Mouse (Mus musculus): ENCODE measurements around the gene Flt3. TPM values are rescaled to one million over a fixed set of nuclear protein-coding genes. Genes with fewer than 3 reads are reported as not detected.

Gene Flt3
- total and polyA plus RNA-seq, 3 experiments: 0.76 to 3.3 (median 2.3) TPM

- no peaks in the 10 kb centered on the region for H3K36me3 ChIP-seq (replicated peaks in 1 of 2; ENCODE audit: control insufficient read depth in 1 of 2, insufficient read depth in 1 of 2, low read length in 1 of 2)
- dilution Hi-C loops (cut with MboI; ENCODE audit: extremely low pct_ligation_motif_present, extremely low pct_unique_long_range_greater_than_20kb, low sequenced_read_pairs) (no loop called here), in situ Hi-C loops (cut with MboI; ENCODE audit: low pct_ligation_motif_present, low pct_unique_long_range_greater_than_20kb, low sequenced_read_pairs) (loop anchor here (5.0 kb wide), 1 partner anchor 70 kb away; no protein-coding TSS in a partner anchor)
- peaks cover 31% of the 10 kb centered on the region for H3K27me3 ChIP-seq (replicated peaks)
- H3K79me2 ChIP-seq (replicated peaks; ENCODE audit: control insufficient read depth, extremely low read depth, insufficient read depth, poor library complexity, severe bottlenecking): no peaks in the 10 kb centered on the region
- H3K4me2 ChIP-seq (ENCODE audit: insufficient read depth, low read depth, poor library complexity, severe bottlenecking): no peak overlapping the region
- no peak overlapping the region for H3K9ac ChIP-seq (ENCODE audit: insufficient read depth, low read depth)
- H3K4me1 ChIP-seq (ENCODE audit: control insufficient read depth in 1 of 2, insufficient read depth in 2 of 2): peaks cover 5 to 44% of the 10 kb centered on the region in 2 experiments; a peak in 3 of 4 replicates
- TF ChIP-seq SMC3 (IDR thresholded peaks at IDR 0.05; ENCODE audit: low read depth, low read length): peak; percentile 51
- TF ChIP-seq RAD21 (IDR thresholded peaks at IDR 0.05; ENCODE audit: low read depth, low read length): peak; percentile 64
- no peak for TF ChIP-seq POLR2AphosphoS2 (IDR thresholded peaks at IDR 0.05; ENCODE audit: low read depth, low read length)
- TF ChIP-seq CTCF (conservative IDR thresholded peaks at IDR 0.05 in 1 of 2, IDR thresholded peaks at IDR 0.05 in 1 of 2; ENCODE audit: low read depth in 2 of 2, low read length in 2 of 2): peak; percentile 23 to 64; a peak in 3 of 4 replicates
- no peak for TF ChIP-seq ZMIZ1 (IDR thresholded peaks at IDR 0.05; ENCODE audit: low read depth, low read length)
- TF ChIP-seq EP300 (IDR thresholded peaks at IDR 0.05; ENCODE audit: low read length): no peak
- H3K27ac ChIP-seq (ENCODE audit: insufficient read depth, low read depth): no peak overlapping the region
- H3K4me3 ChIP-seq (replicated peaks in 1 of 3; ENCODE audit: low read depth in 2 of 3, low read length in 2 of 3, poor library complexity in 1 of 3): no peak overlapping the region
- DNase-seq (ENCODE audit: extremely low read depth): peak; percentile 46
- H3K9me3 ChIP-seq (replicated peaks; ENCODE audit: low read length): peaks cover 5% of the 10 kb centered on the region
Measured at GRCm38 (mm10) chr5:147402505-147402904, 2.2 kb upstream of the Flt3 start.

- no peak overlapping the region for H3K27ac ChIP-seq (ENCODE audit: insufficient read depth, low read depth)
- TF ChIP-seq JUND (conservative IDR thresholded peaks at IDR 0.05; ENCODE audit: low read depth, low read length) (no peak), TCF12 (IDR thresholded peaks at IDR 0.05; ENCODE audit: low read depth, low read length) (no peak), ZMIZ1 (IDR thresholded peaks at IDR 0.05; ENCODE audit: low read depth, low read length) (no peak), GABPA (IDR thresholded peaks at IDR 0.05; ENCODE audit: insufficient replicate concordance, low read depth, low read length) (no peak), NELFE (IDR thresholded peaks at IDR 0.05; ENCODE audit: low read depth, low read length) (no peak), MAZ (IDR thresholded peaks at IDR 0.05; ENCODE audit: low read depth, low read length) (0 out of 2 replicates have a peak, but pooled peaks have one; percentile 6), SMC3 (IDR thresholded peaks at IDR 0.05; ENCODE audit: low read depth, low read length) (no peak), E2F4 (IDR thresholded peaks at IDR 0.05; ENCODE audit: insufficient replicate concordance, low read depth, low read length) (no peak)
- peaks cover 5 to 35% of the 10 kb centered on the region in 2 experiments; a peak in 3 of 4 replicates for H3K4me1 ChIP-seq (ENCODE audit: control insufficient read depth in 1 of 2, insufficient read depth in 2 of 2)
- no peak for DNase-seq (ENCODE audit: extremely low read depth)
- peak overlapping the region; percentile 83 for H3K4me2 ChIP-seq (ENCODE audit: insufficient read depth, low read depth, poor library complexity, severe bottlenecking)
- no peaks in the 10 kb centered on the region for H3K79me2 ChIP-seq (replicated peaks; ENCODE audit: control insufficient read depth, extremely low read depth, insufficient read depth, poor library complexity, severe bottlenecking)
- no peaks in the 10 kb centered on the region for H3K36me3 ChIP-seq (replicated peaks in 1 of 2; ENCODE audit: control insufficient read depth in 1 of 2, insufficient read depth in 1 of 2, low read length in 1 of 2)
- peaks cover 31% of the 10 kb centered on the region for H3K27me3 ChIP-seq (replicated peaks)
- H3K4me3 ChIP-seq (replicated peaks in 1 of 3; ENCODE audit: low read depth in 2 of 3, low read length in 2 of 3, poor library complexity in 1 of 3): no peak overlapping the region
- dilution Hi-C loops (cut with MboI; ENCODE audit: extremely low pct_ligation_motif_present, extremely low pct_unique_long_range_greater_than_20kb, low sequenced_read_pairs) (no loop called here), in situ Hi-C loops (cut with MboI; ENCODE audit: low pct_ligation_motif_present, low pct_unique_long_range_greater_than_20kb, low sequenced_read_pairs) (loop anchor here (5.0 kb wide), 1 partner anchor 69 kb away; no protein-coding TSS in a partner anchor)
- H3K9me3 ChIP-seq (replicated peaks; ENCODE audit: low read length): peaks cover 7% of the 10 kb centered on the region
- no peak overlapping the region for H3K9ac ChIP-seq (ENCODE audit: insufficient read depth, low read depth)
Measured at GRCm38 (mm10) chr5:147401024-147401423, 735 bp upstream of the Flt3 start.

- Histone ChIP-seq H3K4me3 (replicated peaks in 1 of 3; ENCODE audit: low read depth in 2 of 3, low read length in 2 of 3, poor library complexity in 1 of 3) (peak overlapping the region in 2 of 3 experiments; percentile 44 to 51), H3K4me2 (ENCODE audit: insufficient read depth, low read depth, poor library complexity, severe bottlenecking) (peak overlapping the region; percentile 83), H3K4me1 (ENCODE audit: control insufficient read depth in 1 of 2, insufficient read depth in 2 of 2) (peaks cover 5 to 30% of the 10 kb centered on the region in 2 experiments; a peak in 3 of 4 replicates), H3K36me3 (replicated peaks in 1 of 2; ENCODE audit: control insufficient read depth in 1 of 2, insufficient read depth in 1 of 2, low read length in 1 of 2) (no peaks in the 10 kb centered on the region), H3K27me3 (replicated peaks) (peaks cover 31% of the 10 kb centered on the region), H3K79me2 (replicated peaks; ENCODE audit: control insufficient read depth, extremely low read depth, insufficient read depth, poor library complexity, severe bottlenecking) (no peaks in the 10 kb centered on the region), H3K9me3 (replicated peaks; ENCODE audit: low read length) (peaks cover 7% of the 10 kb centered on the region), H3K9ac (ENCODE audit: insufficient read depth, low read depth) (no peak overlapping the region), H3K27ac (ENCODE audit: insufficient read depth, low read depth) (no peak overlapping the region)
- in situ Hi-C loops (cut with MboI; ENCODE audit: low pct_ligation_motif_present, low pct_unique_long_range_greater_than_20kb, low sequenced_read_pairs) (loop anchor here (5.0 kb wide), 1 partner anchor 68 kb away; no protein-coding TSS in a partner anchor), dilution Hi-C loops (cut with MboI; ENCODE audit: extremely low pct_ligation_motif_present, extremely low pct_unique_long_range_greater_than_20kb, low sequenced_read_pairs) (no loop called here)
- no peak for DNase-seq (ENCODE audit: extremely low read depth)
- TF ChIP-seq MAZ (IDR thresholded peaks at IDR 0.05; ENCODE audit: low read depth, low read length): 0 out of 2 replicates have a peak, but pooled peaks have one; percentile 13
- 0 out of 2 replicates have a peak, but pooled peaks have one; percentile 53 for TF ChIP-seq MYC (IDR thresholded peaks at IDR 0.05; ENCODE audit: low read depth, low read length)
- no peak for TF ChIP-seq POLR2A (IDR thresholded peaks at IDR 0.05; ENCODE audit: low read depth, low read length)
- 0 out of 2 replicates have a peak, but pooled peaks have one; percentile 8 for TF ChIP-seq ELF1 (IDR thresholded peaks at IDR 0.05; ENCODE audit: low read depth, low read length)
- TF ChIP-seq UBTF (IDR thresholded peaks at IDR 0.05; ENCODE audit: low read depth, low read length): no peak
- TF ChIP-seq SMC3 (IDR thresholded peaks at IDR 0.05; ENCODE audit: low read depth, low read length): no peak
Measured at GRCm38 (mm10) chr5:147400505-147400979, 253 bp upstream of the Flt3 start.
